Comparison of ENCODE assay signal across 13 mouse cellular contexts in the genomic region with DNA sequence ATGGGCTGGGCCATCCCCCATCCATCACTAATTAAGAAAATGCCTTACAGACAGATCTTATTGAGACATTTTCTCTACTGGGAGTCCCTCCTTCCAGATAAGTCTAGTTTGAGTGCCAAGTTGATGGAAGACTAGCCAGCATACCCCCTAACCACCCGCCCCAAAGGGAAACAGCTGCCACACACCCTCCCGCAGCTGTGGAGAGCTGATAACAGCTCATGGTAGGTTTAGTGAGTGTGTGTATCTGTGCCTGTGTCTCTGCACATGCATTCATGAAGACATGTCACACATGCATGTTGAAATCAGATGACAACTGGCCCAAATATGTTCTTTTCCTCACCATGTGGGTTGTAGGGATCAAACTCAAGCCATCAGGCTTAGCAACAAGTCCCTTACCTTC. TPM values are rescaled to one million over a fixed set of nuclear protein-coding genes. Genes with fewer than 3 reads are reported as not detected.
DNase-seq lines count a peak whose midpoint lies in the region; ATAC-seq and TF ChIP-seq lines count a peak whose summit lies in the region.
"Had no signal": no experiment of that assay in that cellular context is flagged by ENCODE, and none has a peak within 500 bp of the region (broad histone marks: within the 10 kb centered on the region; RNA-seq: fewer than 3 reads in every experiment).

No protein-coding gene starts in this region.

- no peak overlapping the region for H3K9ac ChIP-seq in intestine, embryonic 16.5 days (ENCODE audit: low read depth, low read length)
- H3K9ac ChIP-seq in intestine, postnatal 0 days (ENCODE audit: low read depth, low read length): no peak overlapping the region
- peak overlapping the region; percentile 30; the same call in 1 of the 2 replicates for H3K9ac ChIP-seq in liver, embryonic 15.5 days
- H3K9ac ChIP-seq: midbrain, embryonic 12.5 days; neural tube, embryonic 12.5 days had no signal

- TF ChIP-seq CTCF in intestine, postnatal 0 days (IDR thresholded peaks at IDR 0.05; ENCODE audit: low read depth): no peak

- H3K27me3 ChIP-seq in intestine, embryonic 16.5 days (replicated peaks; ENCODE audit: control insufficient read depth, insufficient read depth, low read length): no peaks in the 10 kb centered on the region
- no peaks in the 10 kb centered on the region for H3K27me3 ChIP-seq in intestine, postnatal 0 days (replicated peaks; ENCODE audit: control insufficient read depth, insufficient read depth, low read length)
- H3K27me3 ChIP-seq in liver, embryonic 15.5 days: no peaks in the 10 kb centered on the region
- H3K27me3 ChIP-seq: midbrain, embryonic 12.5 days had no signal

- no peak overlapping the region for H3K4me2 ChIP-seq in intestine, embryonic 16.5 days (ENCODE audit: low read depth, low read length)
- H3K4me2 ChIP-seq in intestine, postnatal 0 days (replicated peaks; ENCODE audit: low read depth): no peak overlapping the region
- peak overlapping the region; percentile 62 for H3K4me2 ChIP-seq in liver, embryonic 15.5 days
- H3K4me2 ChIP-seq: midbrain, embryonic 12.5 days; neural tube, embryonic 12.5 days had no signal

- no peaks in the 10 kb centered on the region for H3K36me3 ChIP-seq in intestine, embryonic 16.5 days (ENCODE audit: control insufficient read depth, insufficient read depth, low read length)
- H3K36me3 ChIP-seq in intestine, postnatal 0 days (ENCODE audit: control insufficient read depth, insufficient read depth): no peaks in the 10 kb centered on the region
- no peaks in the 10 kb centered on the region for H3K36me3 ChIP-seq in liver, embryonic 15.5 days (replicated peaks)
- H3K36me3 ChIP-seq: midbrain, embryonic 12.5 days; neural tube, embryonic 12.5 days had no signal

- DNase-seq in c-Kit-positive CD71-positive TER-119-negative erythroid progenitor cells, embryonic 14.5 days (ENCODE audit: low read depth): peak; percentile 75
- DNase-seq in thymus, postnatal 0 days (ENCODE audit: low spot score): peak; percentile 64
- DNase-seq in Muller cell, postnatal 12 days (ENCODE audit: inconsistent ontology term): no peak
- DNase-seq in frontal cortex, postnatal 25 days (ENCODE audit: low spot score in 2 of 2): no peak
- DNase-seq in adrenal gland, adult 18-20 months (ENCODE audit: low spot score in 2 of 2): no peak
- DNase-seq: cerebellum, postnatal 36 days; gastrocnemius, postnatal 14 days; kidney, adult 11 months had no signal

- no peaks in the 10 kb centered on the region for H3K9me3 ChIP-seq in intestine, embryonic 16.5 days (ENCODE audit: control insufficient read depth, low read length)
- no peaks in the 10 kb centered on the region for H3K9me3 ChIP-seq in intestine, postnatal 0 days (ENCODE audit: control insufficient read depth)
- H3K9me3 ChIP-seq in liver, embryonic 15.5 days (replicated peaks): no peaks in the 10 kb centered on the region
- H3K9me3 ChIP-seq: midbrain, embryonic 12.5 days; neural tube, embryonic 12.5 days had no signal

- WGBS in intestine, embryonic 16.5 days: 69% methylated on average over 2 of the region's 2 CpGs
- 57% methylated on average over 2 of the region's 2 CpGs for WGBS in intestine, postnatal 0 days
- WGBS in liver, embryonic 15.5 days (ENCODE audit: insufficient replicate concordance): 14% methylated on average over 2 of the region's 2 CpGs

- peaks cover 12% of the 10 kb centered on the region for H3K4me1 ChIP-seq in intestine, embryonic 16.5 days (ENCODE audit: control insufficient read depth, insufficient read depth, low read length)
- no peaks in the 10 kb centered on the region; the same call in 1 of the 2 replicates for H3K4me1 ChIP-seq in intestine, postnatal 0 days (replicated peaks; ENCODE audit: control insufficient read depth, insufficient read depth, low read length)
- peaks cover 75% of the 10 kb centered on the region for H3K4me1 ChIP-seq in liver, embryonic 15.5 days (replicated peaks)
- H3K4me1 ChIP-seq: midbrain, embryonic 12.5 days; neural tube, embryonic 12.5 days had no signal

- no peak overlapping the region for H3K27ac ChIP-seq in intestine, embryonic 16.5 days (ENCODE audit: low read length)
- H3K27ac ChIP-seq in intestine, postnatal 0 days (ENCODE audit: low read depth, low read length): no peak overlapping the region
- peak overlapping the region; percentile 96 for H3K27ac ChIP-seq in liver, embryonic 15.5 days (replicated peaks)
- H3K27ac ChIP-seq: midbrain, embryonic 12.5 days; neural tube, embryonic 12.5 days had no signal

- no peak overlapping the region for H3K4me3 ChIP-seq in intestine, embryonic 16.5 days (ENCODE audit: low read length)
- no peak overlapping the region for H3K4me3 ChIP-seq in intestine, postnatal 0 days (ENCODE audit: low read depth, low read length)
- peak overlapping the region; percentile 6; the same call in 1 of the 2 replicates for H3K4me3 ChIP-seq in liver, embryonic 15.5 days (replicated peaks)
- H3K4me3 ChIP-seq: midbrain, embryonic 12.5 days; neural tube, embryonic 12.5 days had no signal

- ATAC-seq in intestine, embryonic 16.5 days: peak; percentile 27; the same call in 1 of the 2 replicates
- no peak for ATAC-seq in intestine, postnatal 0 days
- peak; percentile 99 for ATAC-seq in liver, embryonic 15.5 days (ENCODE audit: insufficient read depth)

RNA-seq across cellular contexts. Expression of gene 2610301B20Rik, which starts 40.5 kb away (rescaled TPM):
- polyA plus RNA-seq in intestine, embryonic 16.5 days (2015; fragmentation: Nextera tagmentation; extraction: Ambion mirVana): 18.8 and 22.0 TPM in 2 replicates
- 10.5 and 11.5 TPM in 2 replicates for polyA plus RNA-seq in intestine, postnatal 0 days (2015; fragmentation: Nextera tagmentation; extraction: Ambion mirVana)
- 7.1 and 9.7 TPM in 2 replicates for polyA plus RNA-seq in liver, embryonic 15.5 days (2015; fragmentation: Nextera tagmentation; extraction: Ambion mirVana)
- polyA plus RNA-seq in thymus, postnatal 0 days (2015; fragmentation: Nextera tagmentation; extraction: Ambion mirVana): 19.7 and 20.3 TPM in 2 replicates
- total RNA-seq in adrenal gland, adult 18-20 months (2021): 10 to 100 TPM; 17.5 to 18.2 TPM

Comparison
In these comparisons a context has a peak if more than half of its experiments do, and no peak if none do; other contexts are left out.
1. DNase-seq: peak in c-Kit-positive CD71-positive TER-119-negative erythroid progenitor cells, embryonic 14.5 days (single experiment) and thymus, postnatal 0 days (single experiment); none in Muller cell, postnatal 12 days (single experiment), frontal cortex, postnatal 25 days (0 of 2) and adrenal gland, adult 18-20 months (0 of 2).